Comparison of ENCODE assay signal across 7 mouse cellular contexts in the genomic region with DNA sequence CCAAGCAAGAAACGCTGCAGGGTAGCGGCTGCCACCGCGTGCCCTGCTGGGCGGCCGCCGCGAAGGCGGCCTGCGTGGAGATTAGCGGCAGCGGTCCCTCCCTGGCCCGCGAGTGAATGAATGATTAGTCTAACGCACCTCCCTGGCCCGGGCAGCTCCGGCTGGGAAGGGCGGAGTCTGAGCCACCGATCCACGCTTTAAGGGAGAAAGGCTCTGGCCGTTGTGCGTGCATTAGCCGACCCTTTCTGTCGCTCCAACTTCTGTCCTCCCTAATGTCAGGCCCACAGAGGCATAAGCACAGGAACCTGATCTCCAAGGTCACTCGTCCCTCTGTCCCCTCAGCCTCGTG. TPM values are rescaled to one million over a fixed set of nuclear protein-coding genes. Genes with fewer than 3 reads are reported as not detected.
DNase-seq lines count a peak whose midpoint lies in the region; ATAC-seq and TF ChIP-seq lines count a peak whose summit lies in the region.

No protein-coding gene starts in this region.

- peak overlapping the region; percentile 88 for H3K27ac ChIP-seq in embryonic facial prominence, embryonic 10.5 days (replicated peaks)
- H3K27ac ChIP-seq in limb, embryonic 11.5 days (replicated peaks; ENCODE audit: low read depth, low read length) = no peak overlapping the region
- H3K27ac ChIP-seq in midbrain, embryonic 13.5 days = peak overlapping the region; percentile 77
- peak overlapping the region; percentile 47 for H3K27ac ChIP-seq in stomach, embryonic 16.5 days (ENCODE audit: low read length)

- H3K9ac ChIP-seq in limb, embryonic 11.5 days (ENCODE audit: low read length) = peak overlapping the region; percentile 76
- peak overlapping the region; percentile 81 for H3K9ac ChIP-seq in midbrain, embryonic 13.5 days (replicated peaks)
- H3K9ac ChIP-seq in stomach, embryonic 16.5 days (ENCODE audit: low read length) = peak overlapping the region; percentile 82

- peak overlapping the region; percentile 95 for H3K4me2 ChIP-seq in limb, embryonic 11.5 days (ENCODE audit: low read depth, severe bottlenecking)
- H3K4me2 ChIP-seq in midbrain, embryonic 13.5 days (replicated peaks) = peak overlapping the region; percentile 98
- H3K4me2 ChIP-seq in stomach, embryonic 16.5 days (ENCODE audit: low read depth, low read length) = peak overlapping the region; percentile 90

- no peaks in the 10 kb centered on the region for H3K36me3 ChIP-seq in E14TG2a.4 (ENCODE audit: insufficient read depth, low read length)
- no peaks in the 10 kb centered on the region for H3K36me3 ChIP-seq in embryonic facial prominence, embryonic 10.5 days (replicated peaks)
- H3K36me3 ChIP-seq in limb, embryonic 11.5 days (ENCODE audit: control insufficient read depth, insufficient read depth, low read length) = no peaks in the 10 kb centered on the region
- H3K36me3 ChIP-seq in midbrain, embryonic 13.5 days = no peaks in the 10 kb centered on the region
- H3K36me3 ChIP-seq in stomach, embryonic 16.5 days (ENCODE audit: control insufficient read depth, insufficient read depth, low read length) = no peaks in the 10 kb centered on the region

- peaks cover 78% of the 10 kb centered on the region for H3K27me3 ChIP-seq in E14TG2a.4 (ENCODE audit: insufficient read depth, low read length)
- H3K27me3 ChIP-seq in embryonic facial prominence, embryonic 10.5 days (replicated peaks; ENCODE audit: low read depth, poor library complexity, severe bottlenecking) = peaks cover 89% of the 10 kb centered on the region
- H3K27me3 ChIP-seq in limb, embryonic 11.5 days (ENCODE audit: control insufficient read depth, insufficient read depth, low read length) = peaks cover 35% of the 10 kb centered on the region
- peaks cover 60% of the 10 kb centered on the region for H3K27me3 ChIP-seq in midbrain, embryonic 13.5 days
- peaks cover 32% of the 10 kb centered on the region for H3K27me3 ChIP-seq in stomach, embryonic 16.5 days (ENCODE audit: control insufficient read depth, insufficient read depth, low read length)

- WGBS in embryonic facial prominence, embryonic 10.5 days = under 1% methylated on average over 26 of the region's 26 CpGs
- under 1% methylated on average over 23 of the region's 26 CpGs for WGBS in limb, embryonic 11.5 days
- WGBS in midbrain, embryonic 13.5 days = 0% methylated on average over 26 of the region's 26 CpGs
- WGBS in stomach, embryonic 16.5 days = under 1% methylated on average over 26 of the region's 26 CpGs

- H3K4me3 ChIP-seq in E14TG2a.4 (replicated peaks; ENCODE audit: low read length) = peak overlapping the region; percentile 85
- H3K4me3 ChIP-seq in embryonic facial prominence, embryonic 10.5 days = peak overlapping the region; percentile 81
- H3K4me3 ChIP-seq in limb, embryonic 11.5 days (ENCODE audit: low read depth, low read length) = peak overlapping the region; percentile 65
- H3K4me3 ChIP-seq in midbrain, embryonic 13.5 days (replicated peaks) = peak overlapping the region; percentile 78
- peak overlapping the region; percentile 66 for H3K4me3 ChIP-seq in stomach, embryonic 16.5 days (replicated peaks; ENCODE audit: low read length)

- H3K9me3 ChIP-seq in E14TG2a.4 (ENCODE audit: low read length) = no peaks in the 10 kb centered on the region
- no peaks in the 10 kb centered on the region for H3K9me3 ChIP-seq in embryonic facial prominence, embryonic 10.5 days
- no peaks in the 10 kb centered on the region for H3K9me3 ChIP-seq in limb, embryonic 11.5 days (ENCODE audit: control insufficient read depth, low read length)
- no peaks in the 10 kb centered on the region for H3K9me3 ChIP-seq in midbrain, embryonic 13.5 days
- no peaks in the 10 kb centered on the region for H3K9me3 ChIP-seq in stomach, embryonic 16.5 days (replicated peaks; ENCODE audit: control insufficient read depth, low read length)

- H3K4me1 ChIP-seq in E14TG2a.4 (replicated peaks; ENCODE audit: low read depth, low read length) = peaks cover 5% of the 10 kb centered on the region; the same call in 1 of the 2 replicates
- H3K4me1 ChIP-seq in embryonic facial prominence, embryonic 10.5 days = peaks cover 21% of the 10 kb centered on the region
- peaks cover 7% of the 10 kb centered on the region; the same call in 1 of the 2 replicates for H3K4me1 ChIP-seq in limb, embryonic 11.5 days (ENCODE audit: control insufficient read depth, insufficient read depth, low read length)
- H3K4me1 ChIP-seq in midbrain, embryonic 13.5 days (replicated peaks) = peaks cover 13% of the 10 kb centered on the region
- 0 out of 2 replicates have a peak, but pooled peaks cover 2% of the 10 kb centered on the region for H3K4me1 ChIP-seq in stomach, embryonic 16.5 days (ENCODE audit: control insufficient read depth, insufficient read depth, low read length)

- TF ChIP-seq CTCF in E14TG2a.4 (conservative IDR thresholded peaks at IDR 0.05; ENCODE audit: low read length) = no peak

- peak; percentile 70 for DNase-seq in Muller cell, postnatal 12 days (ENCODE audit: inconsistent ontology term)
- peak; percentile 72 for DNase-seq in embryonic facial prominence, embryonic 10.5 days (ENCODE audit: low spot score)
- DNase-seq in heart, postnatal 4 days = peak; percentile 39
- DNase-seq in limb, embryonic 11.5 days (ENCODE audit: low spot score) = peak; percentile 68

- peak; percentile 71 for ATAC-seq in limb, embryonic 11.5 days (ENCODE audit: insufficient number of reproducible peaks, low FRiP score, low TSS enrichment, low read depth)
- peak; percentile 78 for ATAC-seq in midbrain, embryonic 13.5 days
- ATAC-seq in stomach, embryonic 16.5 days (ENCODE audit: insufficient read depth, low FRiP score) = peak; percentile 45; the same call in 1 of the 2 replicates

RNA-seq across cellular contexts. Expression of gene Bmper, which starts 0.4 kb away (rescaled TPM):
- polyA plus RNA-seq in embryonic facial prominence, embryonic 10.5 days (2016; fragmentation: Nextera tagmentation; extraction: Ambion mirVana) = 2.6 and 4.5 TPM in 2 replicates
- 1 to 10 TPM; 3.2 to 3.3 TPM for total RNA-seq in heart, postnatal 4 days (2021)
- 4.9 and 5.9 TPM in 2 replicates for polyA plus RNA-seq in limb, embryonic 11.5 days (2014; fragmentation: Nextera tagmentation; extraction: Ambion mirVana)
- polyA plus RNA-seq in midbrain, embryonic 13.5 days (2015; fragmentation: Nextera tagmentation; extraction: Ambion mirVana) = 3.8 and 4.8 TPM in 2 replicates
- 6.1 and 6.4 TPM in 2 replicates for polyA plus RNA-seq in stomach, embryonic 16.5 days (2015; fragmentation: Nextera tagmentation; extraction: Ambion mirVana)
